Mouse (Mus musculus) thymus, adult 2 months (tissue): ENCODE data around the gene Rragb.

Experiments
- CTCF ChIP-seq: fragments of 200-500 bp; IDR thresholded peaks from 2 replicates; pipeline ENCODE4 v1.5.1; 2012; ENCODE audit warnings: mild to moderate bottlenecking, control low read depth, low read length, moderate library complexity, borderline replicate concordance; ENCODE audit not compliant: control insufficient read depth, poor library complexity, insufficient read depth; ENCODE audit errors: extremely low read depth
- POLR2A ChIP-seq: fragments of 200-500 bp; IDR thresholded peaks from 2 replicates; pipeline ENCODE4 v1.6.1; 2012; ENCODE audit warnings: mild to moderate bottlenecking, low read length, control low read depth, moderate library complexity; ENCODE audit not compliant: control insufficient read depth, poor library complexity, insufficient read depth; ENCODE audit errors: extremely low read depth

DNA sequence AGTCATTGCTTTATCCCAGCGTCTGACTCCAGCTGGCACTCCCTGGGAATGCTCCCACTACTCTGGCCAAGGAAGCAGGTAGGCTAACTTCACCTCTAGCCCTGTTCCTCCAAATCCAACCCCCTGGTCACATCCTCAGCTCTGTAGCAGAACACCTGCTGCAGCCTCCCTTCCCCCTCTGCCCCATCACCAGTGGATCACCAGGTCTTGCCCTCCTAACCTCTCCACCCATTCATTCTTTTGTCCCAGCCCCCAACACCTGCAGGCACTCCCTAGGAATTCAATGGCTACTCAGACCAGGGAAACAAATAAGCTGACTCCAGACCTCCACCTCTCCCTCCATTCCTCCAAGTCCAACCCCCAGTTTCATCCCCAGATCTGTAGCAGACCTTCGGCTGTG is 20.8 kb upstream of the Rragb start:
- no peak for TF ChIP-seq CTCF
- TF ChIP-seq POLR2A, result no peak
